Mouse (Mus musculus) kidney, postnatal 25 days (tissue): Measurements from ENCODE around the gene Pcgf2.
"Not testable (repeated sequence)": the region's sequence is repeated elsewhere in the genome, so short reads cannot be mapped to it uniquely, and the experiment has no call there.

Source experiments
- DNase-seq, 2 experiments: peaks; one replicate each; pipeline ENCODE4 v3.0.0; 2021; ENCODE audit warnings: mixed read lengths in 2 of 2

Gene Pcgf2

DNA sequence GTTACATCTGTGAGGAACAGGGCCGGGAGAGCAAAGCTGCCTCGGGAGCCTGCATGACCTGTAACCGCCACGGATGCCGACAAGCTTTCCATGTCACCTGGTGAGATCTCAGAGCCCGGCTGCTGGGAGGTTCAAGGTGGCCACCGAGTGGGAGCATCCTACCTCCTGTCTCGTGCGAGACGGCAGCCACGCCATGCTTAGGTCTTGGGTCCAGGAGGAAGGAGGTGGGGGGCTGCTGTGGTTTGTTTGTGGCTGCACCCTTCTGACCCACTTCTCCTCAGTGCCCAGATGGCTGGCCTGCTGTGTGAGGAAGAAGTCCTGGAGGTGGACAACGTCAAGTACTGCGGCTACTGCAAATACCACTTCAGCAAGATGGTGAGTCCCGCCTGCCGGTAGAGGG lies 33.5 kb downstream of the Pcgf2 start:
- peak in 1 of 2 experiments; percentile 31 for DNase-seq

- no peak for DNase-seq
Measured at GRCm38 (mm10) chr11:97666221-97666620, 34.1 kb downstream of the Pcgf2 start.

GRCm38 (mm10) chr11:97665431-97665830 lies 34.9 kb downstream of the Pcgf2 start:
- DNase-seq = peak in 1 of 2 experiments; percentile 36

DNA sequence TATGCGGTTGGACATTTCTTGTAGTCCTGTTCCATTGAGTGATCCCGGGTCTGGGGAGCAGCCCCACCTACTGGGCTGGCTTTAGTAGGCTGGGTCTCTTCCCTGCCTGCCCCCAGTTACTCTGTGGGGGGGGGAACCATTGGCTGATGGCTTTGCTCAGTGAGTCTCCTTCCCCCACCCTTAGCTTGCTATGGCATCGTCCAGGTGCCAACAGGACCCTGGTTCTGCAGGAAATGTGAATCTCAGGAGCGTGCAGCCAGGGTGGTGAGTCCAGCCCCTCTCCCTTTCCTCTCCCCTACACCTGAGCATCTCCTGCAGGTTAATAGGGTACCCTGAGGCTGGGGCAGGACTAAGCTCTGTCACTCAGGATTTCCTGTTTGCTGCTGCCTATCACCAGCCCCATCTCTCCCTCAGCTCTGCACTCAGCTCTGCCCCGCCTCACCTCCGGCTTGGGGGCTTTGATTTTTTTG lies 35.5 kb downstream of the Pcgf2 start:
- DNase-seq = peak in 1 of 2 experiments; percentile 35

DNA sequence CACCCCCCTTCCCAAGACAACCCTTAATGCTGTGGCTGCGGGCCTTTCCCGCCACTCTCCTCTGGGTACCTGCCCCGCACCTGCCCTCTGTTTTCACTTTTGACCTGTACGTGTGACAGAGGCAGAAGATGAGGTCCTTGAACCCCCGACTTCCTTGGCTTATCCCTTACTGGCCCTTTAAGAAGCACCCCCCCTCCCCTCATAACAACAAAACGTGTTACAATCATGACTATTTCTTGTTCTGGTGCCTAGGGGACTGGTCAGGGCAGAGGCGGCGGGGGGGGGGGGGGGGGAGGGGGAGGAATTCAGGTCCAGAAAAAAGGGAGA lies 36.0 kb downstream of the Pcgf2 start:
- no peak for DNase-seq

GRCm38 (mm10) chr11:97663528-97664338 lies 36.6 kb downstream of the Pcgf2 start:
- peak; percentile 72 to 78 for DNase-seq

- DNase-seq = peak; percentile 85 to 93
Measured at GRCm38 (mm10) chr11:97662893-97663527, 37.3 kb downstream of the Pcgf2 start, which contains the start of gene Mllt6. TSS of gene Mllt6 (plus strand) at chr11:97663414.

DNA sequence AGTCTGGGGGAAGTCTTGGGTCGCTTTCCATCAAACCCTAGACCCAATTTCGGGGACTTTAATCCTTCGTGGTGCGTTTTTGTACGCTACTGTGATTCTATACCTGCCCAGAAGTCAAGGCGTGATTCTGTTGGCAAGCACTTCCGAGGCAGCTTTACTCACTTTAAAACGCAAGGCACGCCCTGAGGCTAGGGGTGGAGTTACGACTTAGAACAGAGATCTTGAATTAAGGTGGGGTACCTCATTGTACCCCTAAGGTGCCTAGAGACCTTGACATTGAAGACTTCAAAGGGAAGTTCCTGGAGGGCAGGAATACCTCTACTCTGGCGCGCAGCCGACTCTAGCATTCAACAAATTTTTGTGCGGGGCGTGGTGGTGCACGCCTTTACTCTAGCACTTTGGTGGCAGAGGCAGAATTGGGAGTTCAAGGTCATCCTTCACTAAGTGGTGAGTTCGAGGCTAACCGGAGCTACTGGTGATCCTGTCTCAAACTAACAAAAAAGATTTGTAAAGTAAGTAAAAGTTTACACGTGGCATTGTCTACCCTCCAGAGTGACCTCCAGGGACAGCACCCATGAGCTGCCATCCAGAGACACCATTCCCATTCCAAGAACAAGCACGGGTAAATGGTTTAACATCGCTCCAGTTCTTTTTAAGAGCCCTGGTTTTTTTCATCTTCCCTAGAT lies 37.9 kb downstream of the Pcgf2 start:
- peak; percentile 77 to 84 for DNase-seq

DNA sequence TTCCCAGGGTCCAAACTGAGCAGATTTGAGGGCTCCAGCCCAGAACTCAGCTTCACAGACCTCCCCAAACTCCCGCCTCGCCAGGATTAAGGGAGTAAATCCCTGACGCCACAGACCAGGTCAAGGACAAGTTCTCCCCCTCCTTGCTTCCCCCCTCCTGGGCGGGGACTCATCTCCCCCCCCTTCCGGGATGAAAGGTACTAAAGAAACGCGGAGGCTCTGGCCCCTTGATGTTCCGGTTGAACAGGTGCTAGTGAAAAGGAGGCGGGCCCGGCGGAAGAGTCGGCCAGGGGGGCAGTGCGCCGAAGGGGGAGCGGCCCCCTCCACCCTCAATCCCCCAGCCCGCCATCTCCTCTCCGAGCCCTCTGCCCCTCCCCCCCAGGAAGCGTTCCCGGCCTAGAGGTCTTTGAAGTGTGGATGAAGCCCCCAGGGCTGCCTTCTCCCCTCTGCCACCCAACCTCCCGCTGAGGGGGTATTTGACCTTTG lies 38.6 kb downstream of the Pcgf2 start:
- peak; percentile 83 to 95 for DNase-seq

DNA sequence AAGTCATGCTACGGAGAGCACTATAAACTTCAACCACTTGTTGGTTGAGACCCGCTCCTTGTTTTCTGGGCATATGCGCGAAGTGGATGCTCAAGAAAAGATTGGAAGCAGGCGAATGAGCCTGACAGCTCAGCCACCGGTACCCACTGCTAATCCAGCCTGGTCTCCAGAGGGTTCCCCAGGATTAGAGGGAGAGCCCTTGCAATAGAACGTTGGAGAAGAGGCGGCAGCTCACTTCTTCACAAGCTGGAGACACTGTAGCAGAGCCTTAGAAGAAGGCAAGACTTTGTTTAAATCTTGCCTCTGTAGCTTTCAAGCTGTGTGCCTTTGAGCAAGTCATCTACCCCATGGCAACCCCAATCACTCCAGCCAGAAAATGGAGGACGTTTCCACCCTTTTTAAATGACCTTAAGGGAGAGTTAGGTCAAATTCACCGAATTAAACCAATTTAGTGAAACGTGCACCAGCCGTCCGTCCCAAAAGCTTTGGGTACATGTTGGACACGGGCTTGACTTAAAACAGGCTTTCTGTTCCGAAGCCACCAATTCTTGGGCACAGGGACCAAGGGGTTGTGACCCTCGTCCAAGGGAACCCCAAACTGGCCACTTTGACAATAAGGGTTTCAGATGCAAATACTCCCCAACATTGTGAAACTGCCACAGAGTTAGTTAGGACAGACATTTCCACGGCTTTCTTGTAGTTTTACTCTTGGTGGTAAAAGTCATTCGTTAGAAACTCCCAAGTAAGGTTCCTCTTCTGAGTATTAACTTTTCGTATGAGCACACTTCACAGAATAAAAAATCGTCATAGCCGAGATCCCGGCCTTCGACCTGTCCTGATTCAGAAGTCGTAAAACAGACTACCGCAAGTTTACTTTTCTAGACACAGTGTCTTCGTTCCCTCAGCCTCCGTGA lies 39.3 kb downstream of the Pcgf2 start:
- peak in 1 of 2 experiments; percentile 33 for DNase-seq

GRCm38 (mm10) chr11:97659990-97660714 lies 40.1 kb downstream of the Pcgf2 start:
- peak; percentile 69 to 92 for DNase-seq

GRCm38 (mm10) chr11:97659267-97659989 lies 40.9 kb downstream of the Pcgf2 start:
- DNase-seq = peak; percentile 12 to 28

DNA sequence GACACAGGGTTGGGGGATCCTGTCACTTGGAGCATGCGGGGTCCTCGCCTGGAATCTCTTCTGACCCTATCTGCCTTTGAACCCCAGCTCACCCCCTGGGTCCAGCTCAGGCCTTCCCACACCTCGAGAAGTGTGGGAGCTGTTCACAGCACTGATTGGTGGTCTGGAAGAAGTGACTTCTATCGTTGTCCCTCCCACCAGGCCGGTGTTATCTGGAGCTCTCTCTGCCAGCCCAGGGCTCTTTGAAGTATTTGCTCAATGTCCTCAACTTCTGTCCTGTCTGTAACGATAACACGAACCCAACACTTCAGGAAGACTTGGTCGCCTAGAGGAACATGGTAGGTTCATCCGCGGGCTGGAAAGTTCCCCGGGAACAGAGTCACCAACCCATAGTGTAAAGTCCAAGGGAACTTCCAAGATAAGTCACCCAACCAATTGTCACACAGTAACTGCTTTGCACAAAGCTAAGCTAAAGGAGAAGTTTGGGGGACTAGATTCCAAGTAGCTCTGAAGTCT lies 41.5 kb downstream of the Pcgf2 start:
- no peak for DNase-seq

DNA sequence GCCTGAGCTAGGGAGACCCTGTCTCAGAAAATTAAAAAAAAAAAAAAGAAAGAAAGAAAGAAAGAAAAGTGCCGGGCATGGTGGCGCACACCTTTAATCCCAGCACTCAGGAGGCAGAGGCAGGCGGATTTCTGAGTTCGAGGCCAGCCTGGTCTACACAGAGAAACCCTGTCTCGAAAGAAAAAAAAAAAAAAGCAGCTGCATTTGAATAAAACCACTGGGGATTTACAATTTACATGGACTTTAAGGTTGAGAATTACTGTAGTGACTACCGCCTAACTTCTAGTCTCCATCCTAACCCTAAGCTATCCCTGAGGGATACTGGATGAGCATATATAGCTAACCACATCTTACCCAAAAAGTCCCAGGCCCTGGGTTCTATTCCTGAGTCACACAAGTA lies 42.3 kb downstream of the Pcgf2 start:
- DNase-seq = not testable (repeated sequence)

- DNase-seq = no peak
Measured at GRCm38 (mm10) chr11:97657184-97657945, 42.9 kb downstream of the Pcgf2 start.

GRCm38 (mm10) chr11:97656269-97656971 lies 43.9 kb downstream of the Pcgf2 start:
- peak; percentile 24 to 46 for DNase-seq

DNA sequence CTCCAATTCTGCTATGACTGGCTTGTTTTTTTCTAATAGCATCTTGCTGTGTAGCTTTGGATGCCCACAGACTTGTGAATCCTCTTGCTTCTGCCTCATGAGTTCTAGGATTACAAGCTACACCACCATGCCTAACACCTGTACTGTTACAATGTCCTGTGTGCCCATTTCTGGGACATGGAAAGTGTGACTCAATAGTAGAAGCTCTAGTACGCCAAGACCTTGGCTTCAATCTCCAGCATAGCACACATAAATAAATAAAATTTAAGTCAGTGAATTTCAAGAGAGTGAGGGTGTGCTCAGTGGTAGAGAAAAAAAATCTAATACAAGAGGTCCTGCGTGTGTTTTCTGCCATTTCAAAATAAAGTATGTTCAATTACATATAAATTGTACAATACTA lies 46.1 kb downstream of the Pcgf2 start:
- DNase-seq = no peak

GRCm38 (mm10) chr11:97653376-97653775 lies 46.9 kb downstream of the Pcgf2 start:
- DNase-seq = not testable (repeated sequence)

DNA sequence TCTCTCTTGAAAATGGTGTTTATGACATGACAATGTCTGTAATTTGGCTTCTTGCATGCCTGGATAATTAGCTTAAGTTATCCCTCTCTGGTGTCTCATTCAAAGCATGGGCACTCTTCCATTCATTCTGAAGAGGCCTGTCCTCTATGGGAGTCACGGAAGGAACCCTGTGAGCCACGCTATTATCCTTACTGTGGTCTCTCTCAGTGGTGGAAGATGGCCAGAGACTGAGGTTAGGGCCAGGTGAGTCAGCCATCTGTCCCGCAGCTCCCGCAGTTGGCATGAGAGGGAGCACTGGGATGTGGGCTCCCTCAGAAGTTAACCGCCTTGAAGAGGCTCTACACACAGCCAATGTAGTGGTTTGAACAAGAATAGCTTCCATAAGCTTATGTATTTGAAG lies 50.0 kb downstream of the Pcgf2 start:
- DNase-seq = no peak
